Mouse (Mus musculus) C2C12 (cell line): ENCODE results near the gene Dock2.

ENCODE experiments used
- CEBPB ChIP-seq: IDR thresholded peaks from one replicate; pipeline ENCODE4 v1.6.1; 2011; ENCODE audit warnings: low read depth, mild to moderate bottlenecking, control low read depth, moderate library complexity
- CTCF ChIP-seq: IDR thresholded peaks from one replicate; pipeline ENCODE4 v1.5.1; 2011; ENCODE audit not compliant: control insufficient read depth, insufficient read depth, insufficient read length
- FOSL1 ChIP-seq: IDR thresholded peaks from one replicate; pipeline ENCODE4 v1.8.0; 2011; ENCODE audit warnings: mild to moderate bottlenecking, low read length; ENCODE audit not compliant: poor library complexity, insufficient read depth, severe bottlenecking
- MAX ChIP-seq: IDR thresholded peaks from one replicate; pipeline ENCODE4 v1.6.1; 2011; ENCODE audit warnings: mild to moderate bottlenecking, control low read depth
- MYOD1 ChIP-seq: IDR thresholded peaks from one replicate; pipeline ENCODE4 v1.6.1; 2011; ENCODE audit warnings: low read depth; ENCODE audit not compliant: control insufficient read depth, insufficient read length
- USF1 ChIP-seq: IDR thresholded peaks from one replicate; pipeline ENCODE4 v1.6.1; 2011; ENCODE audit warnings: low read depth, mild to moderate bottlenecking, control low read depth, moderate library complexity

GRCm38 (mm10) chr11:34348287-34348918 lies 435.3 kb downstream of the Dock2 start:
- TF ChIP-seq CTCF = no peak
- no peak for TF ChIP-seq MYOD1
- no peak for TF ChIP-seq FOSL1
- no peak for TF ChIP-seq MAX
- no peak for TF ChIP-seq USF1
- TF ChIP-seq CEBPB = no peak
